ENCODE assay signal across 7 mouse cellular contexts in the genomic region with DNA sequence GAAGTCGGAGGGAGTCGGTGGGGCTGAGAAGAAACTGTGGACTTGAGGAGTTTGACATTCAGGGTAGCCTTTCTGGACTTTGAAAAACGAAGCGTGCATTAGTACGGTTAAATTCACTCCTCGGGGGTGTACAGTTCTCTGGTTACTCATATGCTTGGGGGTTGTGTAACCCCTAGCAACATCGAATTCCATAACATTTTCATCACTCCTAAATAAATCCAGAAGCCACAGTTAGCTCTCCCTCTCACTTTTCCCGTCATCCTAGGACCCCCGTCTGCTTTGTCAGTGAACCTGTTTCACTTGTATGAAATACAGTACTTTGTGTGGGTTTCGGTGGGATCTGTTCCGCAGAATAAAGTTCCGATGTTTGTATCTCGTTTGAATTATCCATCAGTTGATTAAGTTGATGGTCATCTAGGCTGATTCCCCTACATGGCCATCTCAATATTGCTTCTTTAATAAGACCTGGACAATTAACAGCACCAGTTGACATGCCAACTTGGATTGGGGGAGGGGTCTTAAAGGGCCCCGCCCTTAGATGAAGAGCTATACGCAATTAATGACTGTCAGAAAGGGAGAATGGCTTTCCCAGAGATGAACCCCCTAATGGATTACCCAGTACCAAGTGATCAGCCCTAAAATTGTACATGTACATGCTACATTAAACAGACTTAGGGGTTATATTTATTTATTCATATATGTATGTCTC. TPM values are rescaled to one million over a fixed set of nuclear protein-coding genes. Genes with fewer than 3 reads are reported as not detected.
DNase-seq lines count a peak whose midpoint lies in the region; ATAC-seq and TF ChIP-seq lines count a peak whose summit lies in the region.

No protein-coding gene starts in this region.

- H3K4me3 ChIP-seq in lung, adult 2 months (replicated peaks; ENCODE audit: extremely low read depth, low read depth, low read length): peak overlapping the region; percentile 96
- H3K4me3 ChIP-seq in hindbrain, embryonic 16.5 days (ENCODE audit: low read length): peak overlapping the region; percentile 86
- peak overlapping the region; percentile 63 for H3K4me3 ChIP-seq in myocyte

- TF ChIP-seq POLR2A in lung, adult 2 months (IDR thresholded peaks at IDR 0.05; ENCODE audit: borderline replicate concordance, extremely low read depth, low read depth, low read length): no peak
- no peak for TF ChIP-seq POLR2A in myocyte (IDR thresholded peaks at IDR 0.05; ENCODE audit: insufficient read length, low read depth)

- peaks cover 41% of the 10 kb centered on the region for H3K79me2 ChIP-seq in myocyte (ENCODE audit: control insufficient read depth, insufficient read depth)

- no peak for DNase-seq in lung, adult 2 months
- no peak for DNase-seq in lung, postnatal 36 days
- peak; percentile 14 for DNase-seq in embryo, embryonic 9.5 days (ENCODE audit: extremely low spot score)
- no peak for DNase-seq in ovary, postnatal 10 days (ENCODE audit: low spot score)

- peak overlapping the region; percentile 93 for H3K9ac ChIP-seq in hindbrain, embryonic 16.5 days (ENCODE audit: low read depth, low read length)

- peak overlapping the region; percentile 43 for H3ac ChIP-seq in myocyte (ENCODE audit: control insufficient read depth, insufficient read length)

- no peaks in the 10 kb centered on the region for H3K9me3 ChIP-seq in hindbrain, embryonic 16.5 days (ENCODE audit: control insufficient read depth, low read length)

- 15% methylated on average over 15 of the region's 15 CpGs for WGBS in lung, adult 2 months
- WGBS in hindbrain, embryonic 16.5 days: 19% methylated on average over 15 of the region's 15 CpGs

- peak overlapping the region; percentile 95 for H3K27ac ChIP-seq in hindbrain, embryonic 16.5 days (ENCODE audit: low read depth, low read length)

- H3K27me3 ChIP-seq in hindbrain, embryonic 16.5 days (replicated peaks; ENCODE audit: control insufficient read depth, insufficient read depth, low read length): no peaks in the 10 kb centered on the region
- H3K27me3 ChIP-seq in myocyte (ENCODE audit: control insufficient read depth, insufficient read depth, insufficient read length): no peaks in the 10 kb centered on the region

- peaks cover 4% of the 10 kb centered on the region for H3K4me1 ChIP-seq in lung, adult 2 months (ENCODE audit: control insufficient read depth, insufficient read depth, low read length)
- H3K4me1 ChIP-seq in hindbrain, embryonic 16.5 days (ENCODE audit: control insufficient read depth, insufficient read depth, low read depth, low read length): peaks cover 6% of the 10 kb centered on the region

- H3K36me3 ChIP-seq in hindbrain, embryonic 16.5 days (ENCODE audit: control insufficient read depth, insufficient read depth, low read length): no peaks in the 10 kb centered on the region
- no peaks in the 10 kb centered on the region for H3K36me3 ChIP-seq in myocyte (ENCODE audit: control insufficient read depth, insufficient read depth)

- TF ChIP-seq CTCF in lung, adult 2 months (IDR thresholded peaks at IDR 0.05; ENCODE audit: insufficient read depth, low read length): no peak

- no peak; the same call in 1 of the 2 replicates for ATAC-seq in hindbrain, embryonic 16.5 days
- ATAC-seq in megakaryocyte-erythroid progenitor cell, adult 5-6 weeks (replicated peaks; ENCODE audit: low FRiP score, low TSS enrichment, poor library complexity, severe bottlenecking): no peak

- H3K4me2 ChIP-seq in hindbrain, embryonic 16.5 days (ENCODE audit: low read length): peak overlapping the region; percentile 59
- H3K4me2 ChIP-seq in myocyte (ENCODE audit: low read depth): peak overlapping the region; percentile 96

TF ChIP-seq in myocyte, 11 proteins besides CTCF, POLR2A, EP300 and RAD21:
- TF ChIP-seq MAX (IDR thresholded peaks at IDR 0.05; ENCODE audit: low read depth) (no peak), CEBPB (IDR thresholded peaks at IDR 0.05; ENCODE audit: insufficient read depth, poor library complexity, severe bottlenecking) (peak; percentile 26; the same call in 1 of the 2 replicates)

RNA-seq across cellular contexts. Expression of gene Rad52, which starts 0.7 kb away (rescaled TPM):
- polyA plus RNA-seq in lung, adult 2 months (2012; rRNA removed): 27.8 and 29.0 TPM in 2 replicates
- 24.0 and 25.5 TPM in 2 replicates for polyA plus RNA-seq in hindbrain, embryonic 16.5 days (2015; fragmentation: Nextera tagmentation; extraction: Ambion mirVana)
- 12.0 TPM for polyA plus RNA-seq in myocyte (2012; fragmentation: generic; extraction: Trizol)
- total RNA-seq in megakaryocyte-erythroid progenitor cell, adult 5-6 weeks (2014; fragmentation: Nextera tagmentation): 45.9 and 58.5 TPM in 2 replicates
- 35.6 and 41.9 TPM in 2 replicates for total RNA-seq in megakaryocyte-erythroid progenitor cell, adult 5-6 weeks (2017)

RNA-seq across cellular contexts. Expression of gene Erc1, which starts 55.3 kb away (rescaled TPM):
- polyA plus RNA-seq in lung, adult 2 months (2012; rRNA removed): 7.3 and 8.7 TPM in 2 replicates
- polyA plus RNA-seq in hindbrain, embryonic 16.5 days (2015; fragmentation: Nextera tagmentation; extraction: Ambion mirVana): 42.9 and 46.9 TPM in 2 replicates
- 8.4 TPM for polyA plus RNA-seq in myocyte (2012; fragmentation: generic; extraction: Trizol)
- 12.8 and 13.5 TPM in 2 replicates for total RNA-seq in megakaryocyte-erythroid progenitor cell, adult 5-6 weeks (2014; fragmentation: Nextera tagmentation)
- total RNA-seq in megakaryocyte-erythroid progenitor cell, adult 5-6 weeks (2017): 13.5 and 22.3 TPM in 2 replicates
